Mouse (Mus musculus): ENCODE data around the gene Atp8b5. TPM values are rescaled to one million over a fixed set of nuclear protein-coding genes. Genes with fewer than 3 reads are reported as not detected.
A peak's percentile ranks its signal among the peaks of the same experiment; 100 is the strongest.

Gene Atp8b5
- polyA plus RNA-seq, 1 experiment from 2014 or later: 0.14 TPM

- no peaks in the 10 kb centered on the region for H3K27me3 ChIP-seq (replicated peaks; ENCODE audit: insufficient read depth, low read length)
- no peak for ATAC-seq
- TF ChIP-seq CTCF (IDR thresholded peaks at IDR 0.05): no peak
- no peak for TF ChIP-seq EP300 (IDR thresholded peaks at IDR 0.05)
- H3K4me2 ChIP-seq (replicated peaks; ENCODE audit: low read depth, low read length): no peak overlapping the region
- WGBS: 81% methylated on average over 1 of the region's 1 CpGs
- H3K27ac ChIP-seq (ENCODE audit: low read length): no peak overlapping the region
- H3K9me3 ChIP-seq (ENCODE audit: low read length): no peaks in the 10 kb centered on the region
- H3K36me3 ChIP-seq (ENCODE audit: insufficient read depth, low read length): no peaks in the 10 kb centered on the region
- no peak overlapping the region for H3K4me3 ChIP-seq (ENCODE audit: low read depth, low read length)
- H3K4me1 ChIP-seq (ENCODE audit: insufficient read depth, low read depth, low read length): no peaks in the 10 kb centered on the region
- no peak for DNase-seq (ENCODE audit: low spot score)
- H3K9ac ChIP-seq (replicated peaks; ENCODE audit: low read depth): no peak overlapping the region
Observed at GRCm38 (mm10) chr4:43240716-43241115, 26.2 kb upstream of the Atp8b5 start.

GRCm38 (mm10) chr4:43244022-43244421, 22.9 kb upstream of the Atp8b5 start:
- no peak overlapping the region for H3K9ac ChIP-seq (replicated peaks; ENCODE audit: low read depth)
- H3K27ac ChIP-seq (ENCODE audit: low read length): no peak overlapping the region
- TF ChIP-seq EP300 (IDR thresholded peaks at IDR 0.05) (no peak), CTCF (IDR thresholded peaks at IDR 0.05) (peak; percentile 42)
- H3K9me3 ChIP-seq (ENCODE audit: low read length): no peaks in the 10 kb centered on the region
- H3K4me3 ChIP-seq (ENCODE audit: low read depth, low read length): no peak overlapping the region
- 39% methylated on average over 2 of the region's 2 CpGs for WGBS
- no peaks in the 10 kb centered on the region for H3K4me1 ChIP-seq (ENCODE audit: insufficient read depth, low read depth, low read length)
- H3K36me3 ChIP-seq (ENCODE audit: insufficient read depth, low read length): no peaks in the 10 kb centered on the region
- ATAC-seq (no peak), DNase-seq (ENCODE audit: low spot score) (no peak)
- no peak overlapping the region for H3K4me2 ChIP-seq (replicated peaks; ENCODE audit: low read depth, low read length)
- H3K27me3 ChIP-seq (replicated peaks; ENCODE audit: insufficient read depth, low read length): no peaks in the 10 kb centered on the region

- WGBS: 86% methylated on average over 4 of the region's 4 CpGs
- no peak overlapping the region for H3K9ac ChIP-seq (replicated peaks; ENCODE audit: low read depth)
- no peak overlapping the region for H3K4me3 ChIP-seq (ENCODE audit: low read depth, low read length)
- no peaks in the 10 kb centered on the region for H3K9me3 ChIP-seq (ENCODE audit: low read length)
- no peak for DNase-seq (ENCODE audit: low spot score)
- no peak overlapping the region for H3K4me2 ChIP-seq (replicated peaks; ENCODE audit: low read depth, low read length)
- no peak overlapping the region for H3K27ac ChIP-seq (ENCODE audit: low read length)
- no peaks in the 10 kb centered on the region for H3K4me1 ChIP-seq (ENCODE audit: insufficient read depth, low read depth, low read length)
- ATAC-seq: no peak
- TF ChIP-seq CTCF (IDR thresholded peaks at IDR 0.05) (no peak), EP300 (IDR thresholded peaks at IDR 0.05) (no peak)
- no peaks in the 10 kb centered on the region for H3K27me3 ChIP-seq (replicated peaks; ENCODE audit: insufficient read depth, low read length)
- H3K36me3 ChIP-seq (ENCODE audit: insufficient read depth, low read length): no peaks in the 10 kb centered on the region
Observed at GRCm38 (mm10) chr4:43245776-43246175, 21.2 kb upstream of the Atp8b5 start.

GRCm38 (mm10) chr4:43248026-43248425, 18.9 kb upstream of the Atp8b5 start:
- no peaks in the 10 kb centered on the region for H3K36me3 ChIP-seq (ENCODE audit: insufficient read depth, low read length)
- no peak overlapping the region for H3K4me2 ChIP-seq (replicated peaks; ENCODE audit: low read depth, low read length)
- H3K9ac ChIP-seq (replicated peaks; ENCODE audit: low read depth): no peak overlapping the region
- H3K4me1 ChIP-seq (ENCODE audit: insufficient read depth, low read depth, low read length): no peaks in the 10 kb centered on the region
- H3K4me3 ChIP-seq (ENCODE audit: low read depth, low read length): no peak overlapping the region
- TF ChIP-seq EP300 (IDR thresholded peaks at IDR 0.05) (no peak), CTCF (IDR thresholded peaks at IDR 0.05) (no peak)
- ATAC-seq: no peak
- H3K27ac ChIP-seq (ENCODE audit: low read length): no peak overlapping the region
- no peaks in the 10 kb centered on the region for H3K27me3 ChIP-seq (replicated peaks; ENCODE audit: insufficient read depth, low read length)
- no peak for DNase-seq (ENCODE audit: low spot score)
- no peaks in the 10 kb centered on the region for H3K9me3 ChIP-seq (ENCODE audit: low read length)
- 73% methylated on average over 7 of the region's 7 CpGs for WGBS

- TF ChIP-seq EP300 (IDR thresholded peaks at IDR 0.05) (no peak), CTCF (IDR thresholded peaks at IDR 0.05) (no peak)
- WGBS: 72% methylated on average over 2 of the region's 2 CpGs
- no peaks in the 10 kb centered on the region for H3K4me1 ChIP-seq (ENCODE audit: insufficient read depth, low read depth, low read length)
- DNase-seq (ENCODE audit: low spot score): no peak
- no peak for ATAC-seq
- no peak overlapping the region for H3K4me3 ChIP-seq (ENCODE audit: low read depth, low read length)
- no peaks in the 10 kb centered on the region for H3K36me3 ChIP-seq (ENCODE audit: insufficient read depth, low read length)
- no peaks in the 10 kb centered on the region for H3K9me3 ChIP-seq (ENCODE audit: low read length)
- no peak overlapping the region for H3K4me2 ChIP-seq (replicated peaks; ENCODE audit: low read depth, low read length)
- no peak overlapping the region for H3K27ac ChIP-seq (ENCODE audit: low read length)
- no peaks in the 10 kb centered on the region for H3K27me3 ChIP-seq (replicated peaks; ENCODE audit: insufficient read depth, low read length)
- no peak overlapping the region for H3K9ac ChIP-seq (replicated peaks; ENCODE audit: low read depth)
Observed at GRCm38 (mm10) chr4:43248909-43249308, 18.1 kb upstream of the Atp8b5 start.

- DNase-seq (ENCODE audit: low spot score) (no peak), ATAC-seq (no peak)
- Histone ChIP-seq H3K4me3 (ENCODE audit: low read depth, low read length) (no peak overlapping the region), H3K27ac (ENCODE audit: low read length) (no peak overlapping the region), H3K27me3 (replicated peaks; ENCODE audit: insufficient read depth, low read length) (no peaks in the 10 kb centered on the region), H3K36me3 (ENCODE audit: insufficient read depth, low read length) (no peaks in the 10 kb centered on the region), H3K9ac (replicated peaks; ENCODE audit: low read depth) (no peak overlapping the region), H3K4me2 (replicated peaks; ENCODE audit: low read depth, low read length) (no peak overlapping the region), H3K9me3 (ENCODE audit: low read length) (no peaks in the 10 kb centered on the region), H3K4me1 (ENCODE audit: insufficient read depth, low read depth, low read length) (no peaks in the 10 kb centered on the region)
- no peak for TF ChIP-seq EP300 (IDR thresholded peaks at IDR 0.05)
- no peak for TF ChIP-seq CTCF (IDR thresholded peaks at IDR 0.05)
- whole genome bisulfite sequencing: 62% methylated on average over 6 of the region's 6 CpGs
Observed at GRCm38 (mm10) chr4:43251269-43251668, 15.7 kb upstream of the Atp8b5 start.

- no peak overlapping the region for H3K27ac ChIP-seq (ENCODE audit: low read length)
- 96% methylated on average over 2 of the region's 2 CpGs for WGBS
Observed at GRCm38 (mm10) chr4:43257040-43257439, 9.9 kb upstream of the Atp8b5 start.

More at GRCm38 (mm10) chr4:43257040-43257439, 9.9 kb upstream of the Atp8b5 start:
- H3K4me2 ChIP-seq (replicated peaks; ENCODE audit: low read depth, low read length): no peak overlapping the region
- H3K4me1 ChIP-seq (ENCODE audit: insufficient read depth, low read depth, low read length): no peaks in the 10 kb centered on the region
- no peaks in the 10 kb centered on the region for H3K27me3 ChIP-seq (replicated peaks; ENCODE audit: insufficient read depth, low read length)
- no peak for ATAC-seq
- DNase-seq (ENCODE audit: low spot score): no peak
- no peaks in the 10 kb centered on the region for H3K9me3 ChIP-seq (ENCODE audit: low read length)
- H3K9ac ChIP-seq (replicated peaks; ENCODE audit: low read depth): no peak overlapping the region
- TF ChIP-seq CTCF (IDR thresholded peaks at IDR 0.05) (no peak), EP300 (IDR thresholded peaks at IDR 0.05) (no peak)
- H3K4me3 ChIP-seq (ENCODE audit: low read depth, low read length): no peak overlapping the region
- H3K36me3 ChIP-seq (ENCODE audit: insufficient read depth, low read length): no peaks in the 10 kb centered on the region
